Mouse (Mus musculus) midbrain, embryonic 14.5 days (tissue): ENCODE measurements around the gene Itm2c. TPM values are rescaled to one million over a fixed set of nuclear protein-coding genes. Genes with fewer than 3 reads are reported as not detected.

Experiments
- ATAC-seq: fragments of 200-750 bp; cut with Nextera tagmentation; 2 replicates; pipeline ENCODE4 v1.8.0; 2017; ENCODE audit warnings: moderate number of reproducible peaks, moderate library complexity; ENCODE audit not compliant: low FRiP score, low TSS enrichment
- DNase-seq: peaks from one replicate; pipeline ENCODE4 v3.0.0-alpha.2; 2015
- H3K27ac ChIP-seq: fragments of 300-500 bp; sonication (generic); replicated peaks from 2 replicates; pipeline ENCODE4 v1.5.1; 2014; ENCODE audit warnings: mild to moderate bottlenecking, low read depth, low read length, moderate library complexity
- H3K27me3 ChIP-seq: fragments of 300-500 bp; sonication (generic); 2 replicates; pipeline ENCODE4 v1.6.1; 2014; ENCODE audit warnings: low read length, control low read depth, mixed read lengths; ENCODE audit not compliant: control insufficient read depth, insufficient read depth
- H3K36me3 ChIP-seq: fragments of 300-500 bp; sonication (generic); 2 replicates; pipeline ENCODE4 v1.6.1; 2014; ENCODE audit warnings: low read length, control low read depth; ENCODE audit not compliant: control insufficient read depth, insufficient read depth
- H3K4me1 ChIP-seq: fragments of 300-500 bp; sonication (generic); 2 replicates; pipeline ENCODE4 v1.6.1; 2014; ENCODE audit warnings: mild to moderate bottlenecking, antibody characterized with exemption, low read length, control low read depth; ENCODE audit not compliant: control insufficient read depth, insufficient read depth
- H3K4me2 ChIP-seq: fragments of 300-500 bp; sonication (generic); 2 replicates; pipeline ENCODE4 v1.6.1; 2014; ENCODE audit warnings: mild to moderate bottlenecking, low read length, moderate library complexity
- H3K4me3 ChIP-seq: fragments of 300-500 bp; sonication (generic); replicated peaks from 2 replicates; pipeline ENCODE4 v1.5.1; 2014; ENCODE audit warnings: low read depth, low read length
- H3K9ac ChIP-seq: fragments of 300-500 bp; sonication (generic); replicated peaks from 2 replicates; pipeline ENCODE4 v1.6.1; 2014; ENCODE audit warnings: mild to moderate bottlenecking, low read length, moderate library complexity
- H3K9me3 ChIP-seq: fragments of 300-500 bp; sonication (generic); 2 replicates; pipeline ENCODE4 v1.6.1; 2016; ENCODE audit warnings: low read length, control low read depth, mixed read lengths; ENCODE audit not compliant: control insufficient read depth
- WGBS: fragments of 180-500 bp; shearing (Covaris S2); extraction: QIAGEN DNeasy Blood & Tissue Kit; methylation state at CpG from one replicate; pipeline ENCODE4 v1.1.7; 2014; 5-methylcytosine and 5-hydroxymethylcytosine counted together
- polyA plus RNA-seq: library from polyadenylated mRNA; unstranded; fragments of >200 nt; fragmentation: Nextera tagmentation; extraction: Ambion mirVana; gene quantifications from 2 replicates; pipeline ENCODE4 v1.2.1, GENCODE M21; 2014

The Itm2c gene
- polyA plus RNA-seq = 136 and 176 TPM in 2 replicates

DNA sequence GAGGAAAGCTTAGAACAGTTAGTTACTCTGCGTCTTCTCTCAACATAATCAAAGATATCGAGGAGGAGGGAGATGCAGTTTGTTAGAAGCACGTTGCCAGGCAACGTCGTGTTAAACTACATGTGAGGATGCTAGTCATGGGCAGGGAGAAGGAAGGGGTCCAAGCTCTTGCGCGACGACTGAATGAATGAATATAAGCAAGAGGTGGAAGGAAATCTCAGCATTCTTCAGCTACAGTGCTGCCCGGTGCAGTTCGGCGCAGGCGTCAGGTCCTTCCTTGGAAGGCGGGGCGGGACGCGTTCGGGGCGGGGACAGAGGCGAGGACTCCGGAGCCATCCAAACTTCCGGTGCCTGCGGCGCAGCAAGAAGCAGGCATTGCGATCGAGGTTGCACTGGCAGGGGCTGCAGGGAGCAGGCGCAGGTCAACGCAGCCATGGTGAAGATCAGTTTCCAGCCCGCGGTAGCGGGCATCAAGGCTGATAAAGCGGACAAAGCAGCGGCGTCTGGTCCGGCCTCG is at the start of gene Itm2c:
Gene Itm2c, plus strand, starts transcription at position 51 of the 517 bp plus-strand sequence.
- WGBS = under 1% methylated on average over 35 of the region's 35 CpGs
- peak; percentile 94 for DNase-seq
- Histone ChIP-seq H3K4me3 (peak within 1 kb of the TSS; percentile 91), H3K27ac (peak within 1 kb of the TSS; percentile 91), H3K4me2 (peak within 1 kb of the TSS; percentile 75), H3K9ac (peak within 1 kb of the TSS; percentile 81), H3K4me1 (peaks cover 42% of the 10 kb centered on the region), H3K36me3 (no peaks in the 10 kb centered on the region), H3K27me3 (no peaks in the 10 kb centered on the region), H3K9me3 (no peaks in the 10 kb centered on the region)
- ATAC-seq = peak; percentile 79

DNA sequence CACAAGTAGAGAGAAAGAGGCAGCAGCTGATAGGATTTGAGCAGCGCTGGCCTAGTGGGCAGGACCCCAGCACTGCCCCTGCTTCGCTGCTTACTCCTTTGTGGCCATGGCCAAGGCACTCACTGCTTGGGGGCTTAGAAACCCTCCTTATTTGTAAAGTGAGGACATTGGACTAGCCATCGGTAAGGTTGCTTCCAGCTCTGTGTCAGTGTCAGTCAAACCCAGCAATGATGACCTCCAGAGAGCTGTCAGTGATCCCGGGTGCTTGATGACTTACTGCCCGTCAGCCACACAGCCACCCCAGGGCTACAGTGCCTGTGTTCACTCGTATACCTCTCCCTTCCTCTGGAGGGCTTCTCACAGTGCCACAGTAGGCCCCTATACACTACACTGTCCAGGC is 49.1 kb upstream of the Itm2c start:
- no peak for ATAC-seq

DNA sequence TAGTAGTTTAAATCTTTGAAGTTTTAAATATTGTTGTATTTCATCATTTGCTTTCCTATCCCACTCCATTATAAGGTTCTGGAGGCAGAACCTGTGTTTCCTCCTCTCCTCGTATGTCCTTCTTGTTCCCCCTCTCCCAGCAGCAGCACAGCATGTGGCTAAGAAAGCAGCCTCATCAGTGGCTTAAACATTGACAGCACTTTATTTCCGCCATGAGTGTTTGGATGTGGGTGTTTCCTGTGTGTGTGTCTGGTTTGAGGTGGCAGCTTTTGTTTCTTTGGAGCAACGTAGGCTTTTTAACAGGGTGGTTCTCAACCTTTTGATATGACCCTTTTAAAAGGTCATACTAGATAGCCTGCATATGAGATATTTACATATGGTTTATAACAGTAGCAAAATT is 48.6 kb upstream of the Itm2c start:
- peaks cover 64% of the 10 kb centered on the region for H3K36me3 ChIP-seq
- H3K4me2 ChIP-seq = no peak overlapping the region
- no peak for ATAC-seq
- H3K27me3 ChIP-seq = no peaks in the 10 kb centered on the region
- DNase-seq = no peak
- H3K4me1 ChIP-seq = no peaks in the 10 kb centered on the region
- H3K9me3 ChIP-seq = no peaks in the 10 kb centered on the region
- no peak overlapping the region for H3K9ac ChIP-seq
- 90% methylated on average over 3 of the region's 3 CpGs for WGBS
- no peak overlapping the region for H3K4me3 ChIP-seq
- no peak overlapping the region for H3K27ac ChIP-seq

More for the DNA sequence above, 49.1 kb upstream of the Itm2c start:
- DNase-seq = no peak
- H3K4me2 ChIP-seq = no peak overlapping the region
- H3K9me3 ChIP-seq = no peaks in the 10 kb centered on the region
- no peak overlapping the region for H3K4me3 ChIP-seq
- no peak overlapping the region for H3K27ac ChIP-seq
- H3K27me3 ChIP-seq = no peaks in the 10 kb centered on the region
- peaks cover 59% of the 10 kb centered on the region for H3K36me3 ChIP-seq
- H3K9ac ChIP-seq = no peak overlapping the region
- no peaks in the 10 kb centered on the region for H3K4me1 ChIP-seq
- WGBS = 88% methylated on average over 6 of the region's 6 CpGs

DNA sequence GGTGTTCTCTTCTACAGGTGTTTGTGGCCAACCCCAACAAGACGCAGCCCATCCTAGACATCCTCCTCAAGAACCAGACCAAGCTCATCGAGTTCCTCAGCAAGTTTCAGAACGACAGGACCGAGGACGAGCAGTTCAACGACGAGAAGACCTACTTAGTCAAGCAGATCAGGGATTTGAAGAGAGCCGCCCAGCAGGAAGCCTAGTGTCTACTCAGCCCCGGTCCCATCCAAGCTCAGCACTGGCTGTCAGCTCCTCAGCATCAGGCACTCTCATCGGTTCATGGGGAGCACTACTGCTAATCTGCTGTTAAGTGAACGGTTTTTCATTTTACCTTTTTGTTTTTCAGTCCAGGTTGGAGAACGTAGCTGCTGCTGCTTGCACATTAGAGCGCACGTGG is 45.1 kb upstream of the Itm2c start:
- Histone ChIP-seq H3K4me3 (no peak overlapping the region), H3K36me3 (peaks cover 54% of the 10 kb centered on the region), H3K9ac (no peak overlapping the region), H3K4me2 (no peak overlapping the region), H3K27ac (no peak overlapping the region), H3K9me3 (no peaks in the 10 kb centered on the region), H3K4me1 (no peaks in the 10 kb centered on the region), H3K27me3 (no peaks in the 10 kb centered on the region)
- ATAC-seq = no peak
- WGBS = 90% methylated on average over 14 of the region's 14 CpGs
- DNase-seq = no peak

DNA sequence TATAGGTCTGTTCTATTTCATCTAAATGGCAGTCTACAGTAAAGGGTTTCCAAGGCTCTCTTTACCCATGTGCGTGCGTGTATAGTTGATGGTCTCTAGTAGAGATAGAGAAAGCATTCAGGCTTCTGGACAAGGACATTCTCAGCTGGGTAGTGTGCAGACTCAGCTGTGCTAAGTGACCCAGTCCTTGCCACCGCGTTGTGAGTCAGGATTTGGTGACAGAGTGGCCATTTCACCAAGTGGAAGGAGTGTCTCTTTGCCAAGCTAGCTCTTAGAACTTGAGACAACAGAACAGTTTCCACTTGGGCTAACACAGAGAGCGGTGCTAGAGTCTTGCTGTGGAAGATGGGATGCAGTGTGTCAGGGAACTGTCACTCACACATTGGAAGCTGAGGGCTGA is 43.2 kb upstream of the Itm2c start:
- no peaks in the 10 kb centered on the region for H3K9me3 ChIP-seq
- H3K27me3 ChIP-seq = no peaks in the 10 kb centered on the region
- H3K4me3 ChIP-seq = no peak overlapping the region
- no peaks in the 10 kb centered on the region for H3K4me1 ChIP-seq
- peaks cover 46% of the 10 kb centered on the region for H3K36me3 ChIP-seq
- no peak overlapping the region for H3K9ac ChIP-seq
- DNase-seq (no peak), ATAC-seq (no peak)
- H3K27ac ChIP-seq = no peak overlapping the region
- WGBS = 91% methylated on average over 5 of the region's 5 CpGs
- H3K4me2 ChIP-seq = no peak overlapping the region

DNA sequence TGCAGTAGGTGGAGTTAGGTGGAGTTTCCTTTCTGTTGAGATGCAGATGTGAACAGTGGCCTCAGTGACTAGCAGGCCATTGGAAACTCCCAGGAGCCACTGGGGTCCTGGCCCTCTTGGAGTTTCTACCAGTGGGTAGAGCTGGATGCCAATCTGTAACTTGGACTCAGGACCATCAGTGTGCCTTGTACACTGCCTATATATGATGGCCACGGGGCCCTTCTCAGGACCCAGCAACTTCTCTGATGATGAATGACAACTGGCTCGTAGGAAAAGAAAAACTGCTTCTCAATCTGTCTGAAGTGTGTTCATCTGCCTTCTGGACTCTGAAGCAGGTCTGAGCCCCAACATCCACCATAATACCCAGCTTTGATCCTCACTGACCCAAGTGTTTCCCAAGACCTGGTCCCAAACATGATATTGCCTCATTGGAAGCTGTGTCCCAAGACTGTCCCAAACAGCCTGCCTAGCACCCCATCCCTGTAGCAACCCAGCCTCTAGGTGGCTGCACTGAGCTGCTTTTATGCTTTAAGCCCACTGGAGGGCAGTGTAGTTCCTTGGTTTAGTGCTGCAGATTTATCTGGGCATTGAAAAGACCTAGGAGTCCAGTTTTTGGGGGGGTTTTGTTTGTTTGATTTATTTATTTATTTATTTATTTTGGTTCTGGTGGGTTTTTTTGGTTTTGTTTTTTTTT is 40.9 kb upstream of the Itm2c start:
- H3K4me2 ChIP-seq = no peak overlapping the region
- H3K4me1 ChIP-seq = no peaks in the 10 kb centered on the region
- ATAC-seq = peak; percentile 67; the same call in 1 of the 2 replicates
- no peak overlapping the region for H3K4me3 ChIP-seq
- H3K27me3 ChIP-seq = no peaks in the 10 kb centered on the region
- no peak overlapping the region for H3K27ac ChIP-seq
- peaks cover 26% of the 10 kb centered on the region for H3K36me3 ChIP-seq
- no peak overlapping the region for H3K9ac ChIP-seq
- WGBS = 96% methylated on average over 2 of the region's 2 CpGs
- H3K9me3 ChIP-seq = no peaks in the 10 kb centered on the region
- peak; percentile 90 for DNase-seq

DNA sequence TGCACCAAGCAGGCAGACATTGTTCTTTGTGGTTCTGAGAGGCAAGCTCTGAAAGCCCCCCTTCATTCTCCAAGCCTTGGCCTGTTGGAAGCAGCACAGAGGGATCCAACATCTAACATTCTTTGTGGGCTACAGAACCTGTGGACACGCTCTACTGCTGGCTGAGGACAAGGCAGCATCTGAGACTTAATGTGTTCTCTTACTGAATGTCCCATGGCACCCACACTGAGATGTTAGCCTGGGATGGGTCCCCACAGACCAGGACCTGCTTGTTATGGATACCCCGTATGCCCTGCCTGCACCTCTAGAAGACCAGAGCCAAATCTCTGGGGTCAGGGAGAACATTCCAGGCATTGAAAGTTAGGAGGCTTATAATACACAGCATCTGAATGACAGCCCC is 40.2 kb upstream of the Itm2c start:
- DNase-seq (no peak), ATAC-seq (no peak)
- H3K36me3 ChIP-seq = peaks cover 19% of the 10 kb centered on the region
- no peaks in the 10 kb centered on the region for H3K4me1 ChIP-seq
- no peak overlapping the region for H3K4me3 ChIP-seq
- H3K9ac ChIP-seq = no peak overlapping the region
- H3K27me3 ChIP-seq = no peaks in the 10 kb centered on the region
- WGBS = 88% methylated on average over 2 of the region's 2 CpGs
- no peak overlapping the region for H3K27ac ChIP-seq
- no peaks in the 10 kb centered on the region for H3K9me3 ChIP-seq
- no peak overlapping the region for H3K4me2 ChIP-seq

DNA sequence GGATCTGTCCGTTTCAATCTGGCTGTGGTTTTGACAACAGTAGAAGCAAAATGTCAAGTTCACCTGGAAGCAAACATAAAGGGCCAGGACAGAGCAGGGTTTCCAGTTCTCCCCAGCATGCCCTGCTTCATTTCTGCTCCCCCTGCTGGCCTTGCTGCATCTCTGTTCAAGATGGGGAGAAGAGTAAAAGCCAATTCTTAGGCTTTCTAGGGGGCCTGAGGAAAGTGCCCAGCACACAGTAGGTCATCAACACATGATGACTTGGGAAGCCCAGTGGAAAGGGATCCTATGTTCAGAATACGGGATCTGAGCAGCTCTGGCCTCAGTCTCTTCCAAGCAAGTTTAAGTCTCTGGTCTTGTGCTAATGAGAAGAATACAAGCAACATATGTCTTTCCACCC is 39.6 kb upstream of the Itm2c start:
- Histone ChIP-seq H3K4me1 (no peaks in the 10 kb centered on the region), H3K9me3 (no peaks in the 10 kb centered on the region), H3K4me2 (no peak overlapping the region), H3K9ac (no peak overlapping the region), H3K36me3 (peaks cover 13% of the 10 kb centered on the region), H3K27me3 (no peaks in the 10 kb centered on the region), H3K27ac (no peak overlapping the region), H3K4me3 (no peak overlapping the region)
- WGBS = 73% methylated on average over 2 of the region's 2 CpGs
- DNase-seq (no peak), ATAC-seq (no peak)

DNA sequence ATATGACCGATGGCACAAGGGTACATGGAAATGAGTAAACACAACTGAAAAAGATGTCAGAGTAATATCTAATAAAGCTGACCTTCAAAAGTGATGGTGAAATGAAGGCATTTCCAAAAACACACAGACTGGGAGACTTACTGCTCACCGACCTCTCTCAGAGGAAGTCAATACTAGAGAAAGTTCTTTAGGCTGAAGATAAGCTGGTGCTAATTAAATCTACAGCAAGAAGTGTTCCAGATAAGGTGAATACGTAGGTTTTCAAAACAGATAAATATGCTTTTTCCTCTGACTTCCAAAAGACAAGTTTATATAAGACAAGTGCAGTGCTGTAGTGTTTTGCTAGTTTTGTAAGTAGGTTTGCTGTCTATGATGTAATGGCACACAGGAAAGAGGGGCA is 37.8 kb upstream of the Itm2c start:
- Histone ChIP-seq H3K27ac (no peak overlapping the region), H3K27me3 (no peaks in the 10 kb centered on the region), H3K9ac (no peak overlapping the region), H3K4me2 (no peak overlapping the region), H3K4me3 (no peak overlapping the region), H3K4me1 (no peaks in the 10 kb centered on the region), H3K9me3 (no peaks in the 10 kb centered on the region), H3K36me3 (no peaks in the 10 kb centered on the region)
- 96% methylated on average over 3 of the region's 3 CpGs for WGBS
- DNase-seq (no peak), ATAC-seq (no peak)
